Mouse (Mus musculus) left cerebral cortex, postnatal 36 days (tissue): ENCODE data around the gene Pink1. TPM values are rescaled to one million over a fixed set of nuclear protein-coding genes. Genes with fewer than 3 reads are reported as not detected.
"Not testable (repeated sequence)": the region's sequence is repeated elsewhere in the genome, so short reads cannot be mapped to it uniquely, and the experiment has no call there.

Source experiments
- DNase-seq, 2 experiments: peaks; one replicate each; pipeline ENCODE4 v3.0.0; 2021 to 2022; ENCODE audit warnings: low spot score in 2 of 2, mixed read lengths in 1 of 2
- intact Hi-C: fragments of 180-260 bp; cut with DNase I; formaldehyde crosslinking; loops from one replicate; pipeline ENCODE4 v1.15.1; 2025
- total RNA-seq, 2 experiments: library from RNA; stranded (reverse); gene quantifications; 2 replicates each; pipeline ENCODE4 v1.2.3; 2021

Gene Pink1
- total RNA-seq, 2 experiments from 2014 or later: 270 to 338 TPM

- intact Hi-C loops: no loop called here
- DNase-seq: no peak
These were observed 18.9 kb upstream of the Pink1 start for GRCm38 (mm10) chr4:138344891-138345545.

DNA sequence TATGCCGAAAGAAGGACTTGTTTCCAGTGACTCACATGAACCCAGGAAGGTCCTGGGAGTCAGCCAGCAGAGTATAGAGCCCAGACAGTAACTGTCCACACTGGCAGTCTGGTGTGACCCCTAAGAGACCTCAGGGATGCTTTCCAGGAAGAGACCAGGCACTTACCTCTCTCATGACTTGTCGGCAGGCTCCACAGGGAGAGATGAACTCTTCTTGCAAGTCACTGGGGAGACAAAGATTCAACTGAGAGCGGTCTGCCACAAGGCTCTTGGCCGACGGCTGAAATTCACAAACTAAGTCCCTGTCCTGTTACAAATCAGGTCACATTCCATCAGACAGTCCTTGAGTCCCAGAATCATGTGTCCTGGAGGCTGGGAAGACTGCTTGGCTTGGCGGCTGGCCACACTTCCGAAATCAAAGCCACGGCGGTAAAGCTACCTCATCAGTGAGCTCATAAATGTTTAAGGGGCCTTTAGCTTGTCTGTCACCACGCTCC, 17.3 kb upstream of the Pink1 start:
- no peak for DNase-seq
- intact Hi-C loops: no loop called here

GRCm38 (mm10) chr4:138342778-138343177, 16.7 kb upstream of the Pink1 start:
- DNase-seq: no peak
- intact Hi-C loops: no loop called here

- DNase-seq: no peak
- intact Hi-C loops: no loop called here
These were observed 15.9 kb upstream of the Pink1 start for GRCm38 (mm10) chr4:138342048-138342447.

DNA sequence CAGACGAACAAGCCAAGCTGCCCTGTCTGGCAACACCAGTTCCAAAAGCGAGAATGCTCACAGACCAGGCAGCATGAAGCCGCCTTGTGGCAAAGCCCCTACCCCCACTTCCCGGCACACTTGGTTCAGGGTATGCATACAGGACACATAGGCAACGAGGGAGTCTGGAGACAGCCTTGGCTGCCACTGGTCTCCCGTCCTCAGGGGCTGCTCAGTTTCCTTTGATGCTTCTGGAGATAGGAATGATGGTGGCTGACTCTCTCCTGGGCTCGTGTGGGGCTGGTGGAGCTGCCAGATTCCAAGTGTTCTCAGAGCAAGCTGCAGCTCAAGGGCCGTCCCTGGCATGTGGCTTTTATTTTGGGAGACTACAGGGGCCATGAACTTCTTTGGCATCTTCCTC, 15.3 kb upstream of the Pink1 start:
- DNase-seq: no peak
- intact Hi-C loops: no loop called here

GRCm38 (mm10) chr4:138339963-138340362, 13.9 kb upstream of the Pink1 start:
- intact Hi-C loops: no loop called here
- peak in 1 of 2 experiments; percentile 38 for DNase-seq

- DNase-seq: no peak
- intact Hi-C loops: no loop called here
These were observed 11.2 kb upstream of the Pink1 start for GRCm38 (mm10) chr4:138337341-138337740.

DNA sequence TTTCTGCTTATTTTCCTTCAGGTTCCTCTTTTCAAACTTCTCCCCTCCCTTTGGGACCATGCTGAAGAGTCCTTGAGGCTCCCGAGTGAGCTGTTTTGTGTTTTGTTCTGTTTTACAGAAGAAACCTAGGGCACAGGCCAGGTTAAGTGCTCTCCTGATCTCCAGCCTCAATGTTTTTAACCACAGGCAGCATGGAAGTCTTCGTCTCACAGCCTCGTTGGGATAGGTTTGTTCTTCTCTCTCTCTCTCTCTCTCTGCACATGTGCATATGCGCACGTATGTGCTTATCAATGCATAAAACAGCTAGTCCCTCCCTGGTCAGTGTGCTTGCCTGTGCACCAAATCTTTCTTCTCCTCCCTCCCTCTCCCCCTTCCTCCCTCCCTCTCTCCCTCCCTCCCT, 10.8 kb upstream of the Pink1 start:
- intact Hi-C loops: no loop called here
- no peak for DNase-seq

- intact Hi-C loops: no loop called here
- DNase-seq: no peak
These were observed 9.5 kb upstream of the Pink1 start for GRCm38 (mm10) chr4:138335648-138336047.

DNA sequence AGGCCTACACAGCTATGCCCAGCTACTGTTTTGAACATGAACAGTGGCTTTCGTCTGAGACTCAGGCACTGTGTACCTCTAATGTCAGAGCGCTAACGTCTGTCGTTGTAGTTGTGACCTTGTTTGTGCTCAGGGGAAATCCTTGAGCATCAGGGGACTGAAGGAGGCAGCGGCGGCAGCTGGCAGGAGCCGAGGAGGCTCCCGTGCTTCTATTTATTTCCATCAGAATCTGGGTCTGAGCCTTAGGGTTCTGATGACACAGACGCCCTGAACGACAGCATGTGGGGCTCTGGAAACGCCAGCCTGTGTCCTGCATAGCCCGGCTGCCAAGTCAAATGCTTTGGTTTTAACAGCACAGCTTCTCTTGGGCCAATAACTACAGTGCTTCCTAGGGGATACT, 8.9 kb upstream of the Pink1 start:
- intact Hi-C loops: no loop called here
- no peak for DNase-seq

DNA sequence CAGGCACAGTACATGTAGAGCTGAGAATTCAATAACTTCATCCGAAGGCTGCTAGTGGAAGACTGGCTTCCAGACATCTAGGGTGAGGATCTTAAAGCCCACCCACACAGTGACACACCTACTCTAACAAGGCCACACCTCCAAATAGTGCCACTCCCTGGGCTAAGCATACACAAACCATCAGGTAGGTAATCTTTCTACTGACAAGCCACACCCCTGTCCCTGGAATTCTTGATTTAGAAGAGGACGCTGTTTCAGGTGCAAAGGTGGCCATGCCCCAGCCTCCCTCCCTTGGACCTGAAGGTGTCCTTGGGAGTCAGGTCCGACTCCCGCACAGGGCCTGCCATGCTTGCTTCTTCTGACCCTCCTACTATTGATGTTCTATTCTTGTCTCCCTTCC, 7.0 kb upstream of the Pink1 start:
- DNase-seq: no peak
- intact Hi-C loops: no loop called here

DNA sequence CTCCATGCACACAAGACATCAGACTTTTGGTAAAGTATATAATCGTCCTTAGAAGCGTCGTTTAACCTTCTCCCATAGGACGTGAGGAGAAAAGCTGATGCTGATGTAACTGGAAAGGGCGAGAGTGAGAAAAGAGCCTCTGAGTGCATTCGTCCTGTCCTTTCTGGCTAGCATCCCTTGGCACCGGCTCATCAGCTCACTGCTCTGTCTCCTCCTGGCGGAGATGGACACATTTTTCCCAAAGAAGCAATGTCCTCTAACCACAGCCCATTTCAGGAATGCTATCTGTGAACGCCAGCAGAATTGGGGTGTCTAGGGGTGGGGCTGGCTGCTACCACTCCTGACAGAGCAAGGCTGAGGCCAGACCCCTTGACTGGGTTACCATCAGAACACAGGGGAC, 5.5 kb upstream of the Pink1 start:
- no peak for DNase-seq
- intact Hi-C loops: no loop called here

DNA sequence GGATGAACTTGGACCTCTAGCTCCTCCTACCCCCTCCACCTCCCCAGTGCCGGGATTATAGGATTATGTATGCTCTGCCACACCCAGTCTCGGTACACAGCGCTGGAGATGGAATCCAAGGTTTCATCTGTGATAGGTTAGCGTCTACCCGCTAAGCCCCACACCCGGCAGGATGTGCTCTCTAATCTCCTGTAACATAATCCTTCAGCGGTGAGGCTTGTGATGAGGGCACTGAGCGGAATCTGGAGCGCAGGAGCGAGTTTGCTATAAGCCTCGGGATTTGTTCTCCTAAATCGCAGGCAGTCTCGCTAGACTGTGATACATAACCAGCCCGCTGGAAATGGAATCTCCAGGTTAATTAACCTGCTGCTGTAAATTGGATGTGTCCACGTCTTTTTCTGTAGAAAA, 4.2 kb upstream of the Pink1 start:
- DNase-seq: no peak
- intact Hi-C loops: no loop called here

- intact Hi-C loops: loop anchor here (2.0 kb wide), 1 partner anchor 51 kb away; no protein-coding TSS in a partner anchor
- no peak for DNase-seq
These were observed 1.9 kb upstream of the Pink1 start for GRCm38 (mm10) chr4:138327891-138328470.

DNA sequence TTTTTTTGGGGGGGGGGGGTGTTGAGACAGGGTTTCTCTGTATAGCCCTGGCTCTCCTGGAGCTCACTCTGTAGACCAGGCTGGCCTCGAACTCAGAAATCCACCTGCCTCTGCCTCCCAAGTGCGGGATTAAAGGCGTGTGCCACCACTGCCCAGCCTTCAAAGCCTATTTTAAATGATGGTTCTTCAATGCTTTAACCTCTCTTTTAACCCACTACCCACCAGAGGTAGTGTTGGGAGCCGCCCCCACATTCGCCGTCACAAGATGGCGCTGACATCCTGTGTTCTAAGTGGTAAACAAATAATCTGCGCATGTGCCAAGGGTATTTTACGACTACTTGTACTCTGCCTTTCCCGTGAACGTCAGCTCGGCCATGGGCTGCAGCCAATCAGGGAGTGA, 1.0 kb upstream of the Pink1 start:
- intact Hi-C loops: loop anchor here (2.0 kb wide), 1 partner anchor 52 kb away; no protein-coding TSS in a partner anchor
- DNase-seq: not testable (repeated sequence)

DNA sequence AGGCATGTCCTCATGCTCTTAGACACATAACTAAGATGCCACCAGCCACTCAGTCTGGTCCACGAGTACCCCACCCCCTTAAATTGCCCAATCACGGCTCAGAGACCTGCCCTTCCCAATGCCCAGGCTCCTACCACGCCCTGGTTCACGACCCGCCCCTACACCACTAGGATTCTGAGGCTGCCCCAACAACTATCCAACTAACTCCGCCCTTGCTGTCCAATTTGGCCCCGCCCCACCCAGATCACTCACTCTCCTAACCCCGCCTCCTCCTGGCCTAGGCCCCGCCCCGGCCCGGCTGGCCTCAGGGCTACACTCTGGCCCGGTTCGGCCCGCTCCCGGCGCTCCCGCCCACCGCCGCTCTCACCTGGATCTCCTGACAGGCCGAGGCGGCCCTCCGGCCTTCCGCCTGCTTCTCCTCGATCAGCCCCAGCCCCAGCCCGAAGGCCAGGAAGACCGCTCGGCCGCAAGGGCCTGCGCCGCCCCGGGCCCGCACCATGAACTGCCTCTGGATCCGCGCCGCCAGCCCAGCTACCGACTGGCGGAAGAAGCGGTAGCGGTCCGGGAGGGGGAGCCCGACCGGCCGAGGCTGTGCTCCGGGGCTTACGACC, 536 bp downstream of the Pink1 start:
- peak; percentile 89 to 91 for DNase-seq
- intact Hi-C loops: loop anchor here (2.0 kb wide), 1 partner anchor 53 kb away; no protein-coding TSS in a partner anchor

DNA sequence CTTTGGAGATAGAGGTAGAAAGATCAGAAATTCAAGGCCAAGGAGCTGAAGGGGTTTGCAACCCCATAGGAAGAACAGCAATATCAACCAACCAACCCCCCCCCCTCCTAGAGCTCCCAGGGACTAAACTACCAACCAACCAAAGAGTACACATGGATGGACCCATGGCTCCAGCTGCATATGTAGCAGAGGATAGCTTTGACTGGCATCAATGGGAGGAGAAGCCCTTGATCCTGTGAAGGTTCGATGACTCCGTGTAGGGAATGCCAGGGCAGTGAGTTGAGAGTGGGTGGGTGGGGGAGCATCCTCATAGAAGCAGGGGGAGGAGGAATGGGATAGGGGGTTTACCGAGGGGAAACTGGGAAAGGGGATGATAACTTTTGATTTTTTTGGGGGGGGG, 1.7 kb downstream of the Pink1 start:
- no peak for DNase-seq
- intact Hi-C loops: no loop called here

- intact Hi-C loops: no loop called here
These were observed 2.4 kb downstream of the Pink1 start for GRCm38 (mm10) chr4:138323753-138324152.

GRCm38 (mm10) chr4:138322692-138323091, 3.4 kb downstream of the Pink1 start:
- intact Hi-C loops: no loop called here
- DNase-seq: no peak

More at GRCm38 (mm10) chr4:138323753-138324152, 2.4 kb downstream of the Pink1 start:
- DNase-seq: no peak

GRCm38 (mm10) chr4:138321488-138321887, 4.6 kb downstream of the Pink1 start:
- intact Hi-C loops: no loop called here
- no peak for DNase-seq

DNA sequence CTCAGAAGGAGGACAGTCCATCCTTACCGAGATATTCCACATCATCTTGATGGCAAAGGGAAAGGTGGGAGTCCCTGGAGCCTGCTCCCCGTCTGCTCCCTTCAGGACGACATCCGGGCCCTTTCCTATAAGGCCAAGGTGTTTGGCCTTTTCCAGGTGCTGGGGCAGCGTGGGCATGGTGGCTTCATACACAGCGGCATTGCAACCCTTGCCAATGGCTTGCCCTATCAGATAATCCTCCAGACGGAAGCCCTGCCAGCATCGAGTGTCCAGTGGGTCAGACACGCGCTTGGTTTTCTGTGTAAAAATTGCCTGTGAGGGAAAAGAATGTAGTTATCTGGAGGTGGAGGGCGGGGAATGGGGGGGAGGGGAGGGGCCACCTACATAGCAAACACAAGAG, 5.4 kb downstream of the Pink1 start:
- no peak for DNase-seq

More for the DNA sequence above, 5.4 kb downstream of the Pink1 start:
- intact Hi-C loops: no loop called here
